Mouse (Mus musculus) embryonic facial prominence, embryonic 15.5 days (tissue): Measurements from ENCODE around the gene Wdr12. TPM values are rescaled to one million over a fixed set of nuclear protein-coding genes. Genes with fewer than 3 reads are reported as not detected.
A peak's percentile ranks its signal among the peaks of the same experiment; 100 is the strongest.
"Not testable (repeated sequence)": the region's sequence is repeated elsewhere in the genome, so short reads cannot be mapped to it uniquely, and the experiment has no call there.

Source experiments
- ATAC-seq: fragments of 200-750 bp; cut with Nextera tagmentation; 2 replicates; pipeline ENCODE4 v1.8.0; 2017; ENCODE audit warnings: low read depth, moderate TSS enrichment; ENCODE audit not compliant: insufficient number of reproducible peaks, low FRiP score, low TSS enrichment
- H3K27ac ChIP-seq: fragments of 300-500 bp; sonication (generic); replicated peaks from 2 replicates; pipeline ENCODE4 v1.5.1; 2015; ENCODE audit warnings: mild to moderate bottlenecking, inconsistent platforms
- H3K27me3 ChIP-seq: fragments of 300-500 bp; sonication (generic); 2 replicates; pipeline ENCODE4 v1.6.1; 2015; ENCODE audit warnings: inconsistent platforms
- H3K36me3 ChIP-seq: fragments of 300-500 bp; sonication (generic); 2 replicates; pipeline ENCODE4 v1.6.1; 2015; ENCODE audit warnings: mild to moderate bottlenecking, inconsistent platforms
- H3K4me1 ChIP-seq: fragments of 300-500 bp; sonication (generic); 2 replicates; pipeline ENCODE4 v1.6.1; 2015; ENCODE audit warnings: inconsistent platforms
- H3K4me2 ChIP-seq: fragments of 300-500 bp; sonication (generic); replicated peaks from 2 replicates; pipeline ENCODE4 v1.6.1; 2015; ENCODE audit warnings: mild to moderate bottlenecking, inconsistent platforms
- H3K4me3 ChIP-seq: fragments of 300-500 bp; sonication (generic); replicated peaks from 2 replicates; pipeline ENCODE4 v1.5.1; 2015; ENCODE audit warnings: mild to moderate bottlenecking, inconsistent platforms
- H3K9ac ChIP-seq: fragments of 300-500 bp; sonication (generic); 2 replicates; pipeline ENCODE4 v1.6.1; 2015; ENCODE audit warnings: inconsistent platforms
- H3K9me3 ChIP-seq: fragments of 300-500 bp; sonication (generic); replicated peaks from 2 replicates; pipeline ENCODE4 v1.6.1; 2016; ENCODE audit warnings: inconsistent platforms
- WGBS: fragments of 180-500 bp; shearing (Covaris S2); methylation state at CpG from one replicate; pipeline ENCODE4 v1.1.7; 2015; 5-methylcytosine and 5-hydroxymethylcytosine counted together
- polyA plus RNA-seq: library from polyadenylated mRNA; unstranded; fragments of >200 nt; fragmentation: Nextera tagmentation; extraction: Ambion mirVana; gene quantifications from 2 replicates; pipeline ENCODE4 v1.2.1, GENCODE M21; 2015

Wdr12 gene
- polyA plus RNA-seq: 39.6 and 41.1 TPM in 2 replicates

GRCm38 (mm10) chr1:60098024-60098781 lies at the start of gene Wdr12, which contains the start of gene Carf:
Gene Wdr12 (minus strand): TSS chr1:60098645.
Gene Carf (plus strand): TSS chr1:60098247.
- WGBS: under 1% methylated on average over 69 of the region's 71 CpGs
- H3K4me3 ChIP-seq: peak within 1 kb of the TSS; percentile 96
- H3K9me3 ChIP-seq: no peaks in the 10 kb centered on the region
- H3K27ac ChIP-seq: peak within 1 kb of the TSS; percentile 99
- peak; percentile 98 for ATAC-seq
- H3K4me1 ChIP-seq: peaks cover 5% of the 10 kb centered on the region
- peaks cover 12% of the 10 kb centered on the region for H3K36me3 ChIP-seq
- H3K9ac ChIP-seq: peak within 1 kb of the TSS; percentile 93
- no peaks in the 10 kb centered on the region for H3K27me3 ChIP-seq
- H3K4me2 ChIP-seq: peak within 1 kb of the TSS; percentile 65

- Histone ChIP-seq H3K4me3 (no peak overlapping the region), H3K27ac (no peak overlapping the region), H3K27me3 (no peaks in the 10 kb centered on the region), H3K36me3 (peaks cover 15% of the 10 kb centered on the region), H3K4me1 (no peaks in the 10 kb centered on the region), H3K4me2 (no peak overlapping the region), H3K9me3 (no peaks in the 10 kb centered on the region), H3K9ac (no peak overlapping the region)
- 55% methylated on average over 9 of the region's 9 CpGs for WGBS
- no peak for ATAC-seq
Measured at GRCm38 (mm10) chr1:60137346-60137745, 38.9 kb upstream of the Wdr12 start.

DNA sequence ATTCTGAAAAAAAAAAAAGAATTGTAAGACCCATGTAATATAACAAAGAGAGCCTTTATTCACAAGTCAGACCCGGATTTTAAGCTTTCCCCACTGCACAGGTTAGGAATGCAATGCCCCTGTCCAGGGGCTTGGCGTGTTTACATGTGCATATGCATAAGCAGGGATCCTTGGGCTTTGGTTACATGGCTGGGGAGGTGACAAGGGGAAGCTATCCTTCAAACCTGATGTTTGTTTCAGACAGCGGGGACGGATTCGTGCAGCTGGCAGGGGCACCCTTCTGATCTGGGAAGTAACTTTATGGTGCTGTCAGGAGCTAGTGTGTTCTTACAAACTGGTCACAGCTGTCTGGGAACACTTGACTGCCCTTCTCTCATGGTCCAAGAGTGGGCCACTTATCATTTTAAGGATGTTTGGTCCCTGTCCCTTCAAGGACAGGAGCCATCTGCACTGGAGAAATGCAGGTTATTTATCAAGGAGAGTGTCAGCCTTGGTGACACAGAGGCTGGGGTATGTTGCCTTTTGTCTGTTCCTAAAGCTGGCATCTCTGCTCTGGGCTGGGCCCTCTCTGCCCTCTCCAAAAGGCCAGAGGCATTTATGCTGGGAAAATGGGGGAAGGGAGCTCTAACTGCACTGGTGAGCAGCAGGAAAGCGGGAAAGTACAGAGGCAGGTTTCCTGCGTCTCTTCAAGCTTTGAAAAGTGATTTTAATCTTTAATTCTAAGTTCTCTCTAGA lies 19.4 kb upstream of the Wdr12 start:
- Histone ChIP-seq H3K27me3 (no peaks in the 10 kb centered on the region), H3K4me1 (no peaks in the 10 kb centered on the region), H3K27ac (no peak overlapping the region), H3K4me3 (no peak overlapping the region), H3K9ac (no peak overlapping the region), H3K9me3 (0 out of 2 replicates have a peak, but pooled peaks cover 3% of the 10 kb centered on the region), H3K36me3 (peaks cover 18% of the 10 kb centered on the region), H3K4me2 (no peak overlapping the region)
- no peak for ATAC-seq
- WGBS: 83% methylated on average over 7 of the region's 7 CpGs

DNA sequence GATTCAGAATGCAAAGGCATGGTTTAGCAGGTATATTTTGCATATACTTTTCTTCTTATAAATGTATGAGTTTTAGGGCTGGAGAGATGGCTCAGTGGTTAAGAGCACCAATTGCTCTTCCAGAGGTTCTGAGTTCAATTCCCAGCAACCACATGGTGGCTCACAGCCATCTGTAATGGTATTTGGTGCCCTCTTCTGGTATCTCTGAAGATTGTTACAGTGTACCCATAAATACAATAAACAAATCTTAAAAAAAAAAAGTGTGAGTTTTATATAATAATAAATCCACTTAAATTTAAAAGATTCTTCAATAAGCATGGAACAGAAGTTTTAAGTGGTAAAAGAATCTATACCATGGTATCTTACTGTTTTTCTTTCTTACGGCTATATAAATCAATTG lies 6.1 kb upstream of the Wdr12 start:
- no peak for ATAC-seq
- Histone ChIP-seq H3K27ac (no peak overlapping the region), H3K36me3 (peaks cover 10% of the 10 kb centered on the region), H3K9ac (no peak overlapping the region), H3K4me2 (no peak overlapping the region), H3K27me3 (no peaks in the 10 kb centered on the region), H3K9me3 (no peaks in the 10 kb centered on the region), H3K4me1 (no peaks in the 10 kb centered on the region), H3K4me3 (no peak overlapping the region)
- WGBS: 100% methylated on average over 1 of the region's 1 CpGs

GRCm38 (mm10) chr1:60098839-60099238 lies 394 bp upstream of the Wdr12 start:
- WGBS: 10% methylated on average over 9 of the region's 9 CpGs
- Histone ChIP-seq H3K4me3 (peak overlapping the region; percentile 96), H3K36me3 (peaks cover 9% of the 10 kb centered on the region), H3K9ac (peak overlapping the region; percentile 93), H3K4me2 (peak overlapping the region; percentile 65), H3K27ac (no peak overlapping the region; the same call in 1 of the 2 replicates), H3K9me3 (no peaks in the 10 kb centered on the region), H3K4me1 (peaks cover 5% of the 10 kb centered on the region), H3K27me3 (no peaks in the 10 kb centered on the region)
- no peak for ATAC-seq

DNA sequence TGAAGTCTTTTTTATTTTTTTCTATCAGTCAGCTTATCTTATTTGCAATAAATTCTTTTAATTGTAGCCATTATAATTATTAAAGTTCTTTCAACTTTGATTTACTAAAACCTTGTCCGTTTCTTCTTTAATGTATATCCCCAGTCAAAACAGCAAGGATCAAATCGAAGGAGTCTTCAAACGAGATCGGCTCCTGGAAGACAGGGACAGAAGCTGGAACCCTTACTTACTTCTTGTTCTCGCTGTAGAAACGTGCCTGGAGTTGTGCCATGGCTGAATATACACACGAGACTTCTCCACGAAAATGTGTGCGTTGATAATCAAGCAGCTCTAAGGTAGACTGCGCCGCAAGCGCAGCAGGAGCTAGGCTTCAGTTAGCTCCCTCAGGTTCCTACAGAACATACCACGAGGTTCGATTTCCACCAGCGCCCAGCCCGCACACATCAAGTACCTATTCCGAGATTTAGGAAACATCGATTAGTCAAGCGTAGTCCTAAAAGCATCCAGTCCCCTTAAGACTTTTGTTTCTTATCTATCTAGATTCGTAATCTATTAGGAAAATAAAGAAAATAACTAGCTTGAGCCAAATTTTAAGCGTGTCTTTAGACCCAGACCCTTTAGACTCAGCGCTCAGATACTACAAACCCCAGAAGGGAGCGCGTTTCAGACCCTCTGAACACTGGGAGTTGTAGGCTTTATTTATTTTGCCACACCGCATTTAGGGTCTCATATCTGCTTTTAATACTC lies 995 bp downstream of the Wdr12 start:
- Histone ChIP-seq H3K4me3 (peak overlapping the region; percentile 96), H3K27me3 (no peaks in the 10 kb centered on the region), H3K27ac (peak overlapping the region; percentile 99), H3K4me2 (peak overlapping the region; percentile 65), H3K36me3 (peaks cover 15% of the 10 kb centered on the region), H3K9me3 (no peaks in the 10 kb centered on the region), H3K9ac (peak overlapping the region; percentile 21), H3K4me1 (peaks cover 5% of the 10 kb centered on the region)
- under 1% methylated on average over 25 of the region's 25 CpGs for WGBS
- ATAC-seq: peak; percentile 89

DNA sequence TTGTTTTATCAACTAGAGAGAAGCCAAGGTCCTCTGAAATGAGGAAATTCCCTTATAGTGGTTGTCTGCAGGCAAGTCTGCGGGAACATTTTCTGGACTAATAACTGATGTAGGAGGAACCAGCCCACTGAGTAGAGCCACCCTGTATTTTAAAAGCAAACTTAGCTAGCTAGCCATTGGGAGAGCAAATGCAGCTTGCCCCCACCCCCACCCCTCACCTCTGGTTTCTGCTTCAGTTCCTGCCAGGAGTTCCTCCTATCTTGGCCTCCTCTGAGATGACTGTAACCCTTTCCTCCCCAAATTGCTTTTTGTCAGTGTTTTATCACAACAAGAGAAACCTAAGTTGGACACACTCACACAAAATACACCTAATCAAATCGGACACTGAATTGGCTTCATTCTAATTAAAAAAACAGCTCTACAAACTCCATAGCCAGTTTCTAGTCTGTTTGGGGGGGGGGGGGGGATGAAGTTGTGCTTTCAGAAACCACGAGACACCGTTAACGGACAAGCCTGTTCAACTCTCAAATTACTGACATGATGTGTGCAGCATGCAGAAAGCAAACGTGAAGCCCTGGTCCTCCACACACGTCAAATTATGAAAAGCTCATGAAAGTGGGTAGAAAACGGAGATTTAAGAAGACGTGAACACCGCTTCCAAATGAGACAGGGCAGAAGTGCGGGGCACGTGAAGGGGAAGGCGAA lies 1.7 kb downstream of the Wdr12 start:
- Histone ChIP-seq H3K4me2 (peak overlapping the region; percentile 65), H3K27ac (no peak overlapping the region), H3K4me3 (peak overlapping the region; percentile 96), H3K4me1 (peaks cover 5% of the 10 kb centered on the region), H3K9me3 (no peaks in the 10 kb centered on the region), H3K27me3 (no peaks in the 10 kb centered on the region), H3K9ac (peak overlapping the region; percentile 21), H3K36me3 (peaks cover 19% of the 10 kb centered on the region)
- no peak for ATAC-seq
- WGBS: 8% methylated on average over 13 of the region's 13 CpGs

DNA sequence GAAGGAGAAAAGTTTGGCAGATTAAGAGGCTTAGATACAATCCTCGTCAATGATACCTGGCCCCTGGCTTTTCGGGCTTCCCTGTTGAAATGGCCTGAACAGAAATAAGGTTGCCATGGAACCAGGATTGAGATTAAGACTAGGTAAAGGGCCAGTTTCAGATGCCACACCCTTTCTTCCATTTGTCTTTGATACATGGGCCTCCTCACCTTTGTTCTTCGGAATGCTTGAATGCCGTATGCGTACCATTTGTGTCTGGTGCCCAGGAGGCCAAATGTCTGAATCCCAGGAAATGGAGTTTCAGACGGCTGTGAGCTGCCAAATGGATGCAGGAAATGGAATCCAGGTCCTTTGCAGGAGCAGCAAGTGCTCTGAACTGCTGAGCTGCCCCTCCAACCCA lies 22.0 kb downstream of the Wdr12 start:
- Histone ChIP-seq H3K4me3 (no peak overlapping the region), H3K27me3 (no peaks in the 10 kb centered on the region), H3K9me3 (no peaks in the 10 kb centered on the region), H3K36me3 (peaks cover 29% of the 10 kb centered on the region), H3K4me1 (no peaks in the 10 kb centered on the region), H3K27ac (no peak overlapping the region), H3K4me2 (no peak overlapping the region), H3K9ac (no peak overlapping the region)
- ATAC-seq: no peak
- 80% methylated on average over 6 of the region's 6 CpGs for WGBS

DNA sequence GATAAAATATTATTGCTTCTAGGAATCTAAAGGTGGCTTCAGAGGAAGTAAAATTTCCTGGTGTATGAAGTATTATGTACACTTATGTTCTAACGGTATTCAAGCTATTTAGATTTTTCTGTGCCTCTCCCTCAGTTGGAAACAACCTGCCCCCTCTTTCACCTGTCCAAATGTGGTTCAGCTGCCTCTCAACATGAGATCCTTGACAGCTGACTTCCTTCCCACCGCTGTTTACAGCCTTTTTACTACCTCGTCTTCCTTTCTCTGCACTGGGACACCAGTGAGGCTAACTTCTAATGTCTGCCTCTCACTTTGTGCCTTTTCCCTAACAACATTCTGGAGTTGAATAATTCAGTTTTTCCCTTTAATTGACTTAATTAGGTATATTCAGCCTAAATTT lies 22.9 kb downstream of the Wdr12 start:
- H3K4me1 ChIP-seq: no peaks in the 10 kb centered on the region
- H3K9ac ChIP-seq: no peak overlapping the region
- ATAC-seq: no peak
- H3K27me3 ChIP-seq: no peaks in the 10 kb centered on the region
- WGBS: 77% methylated on average over 3 of the region's 3 CpGs
- no peak overlapping the region for H3K4me3 ChIP-seq
- no peaks in the 10 kb centered on the region for H3K9me3 ChIP-seq
- peaks cover 29% of the 10 kb centered on the region for H3K36me3 ChIP-seq
- H3K4me2 ChIP-seq: no peak overlapping the region
- no peak overlapping the region for H3K27ac ChIP-seq

DNA sequence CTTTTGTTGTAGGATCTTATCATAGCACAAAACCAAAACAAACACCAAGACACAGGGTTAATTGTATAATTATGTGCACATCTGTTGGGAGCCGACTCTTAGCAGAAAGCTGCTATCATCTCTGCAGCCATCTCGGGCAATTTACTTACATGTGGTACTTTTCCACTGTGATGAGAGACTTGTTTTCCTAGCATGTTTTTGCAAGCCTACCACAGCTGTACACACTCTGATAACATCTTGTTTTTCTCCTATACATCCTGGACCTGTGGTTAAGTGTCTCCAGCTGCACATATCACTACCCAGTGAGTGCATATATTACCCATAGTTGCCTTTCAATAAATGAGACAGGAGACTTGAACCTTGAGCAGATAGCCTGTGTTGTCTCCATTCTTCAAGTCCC lies 23.5 kb downstream of the Wdr12 start:
- Histone ChIP-seq H3K27ac (no peak overlapping the region), H3K4me1 (no peaks in the 10 kb centered on the region), H3K9me3 (no peaks in the 10 kb centered on the region), H3K36me3 (peaks cover 24% of the 10 kb centered on the region), H3K4me2 (no peak overlapping the region), H3K27me3 (no peaks in the 10 kb centered on the region), H3K4me3 (no peak overlapping the region), H3K9ac (no peak overlapping the region)
- 54% methylated on average over 2 of the region's 2 CpGs for WGBS
- no peak for ATAC-seq

- not testable (repeated sequence) for H3K4me3 ChIP-seq, H3K4me1 ChIP-seq, H3K9me3 ChIP-seq, H3K36me3 ChIP-seq, H3K4me2 ChIP-seq, H3K27ac ChIP-seq, ATAC-seq, H3K27me3 ChIP-seq, H3K9ac ChIP-seq
Measured at GRCm38 (mm10) chr1:60070725-60071124, 27.7 kb downstream of the Wdr12 start.
